Mouse (Mus musculus) Patski (cell line): Measurements from ENCODE around the gene Sympk. TPM values are rescaled to one million over a fixed set of nuclear protein-coding genes. Genes with fewer than 3 reads are reported as not detected.

Experiments
- ATAC-seq: fragments of 100-300 bp; one replicate; pipeline ENCODE4 v1.8.0; 2021
- CTCF ChIA-PET: fragments of 350-600 bp; sonication (Branson Sonifier 250); formaldehyde crosslinking; loops from one replicate; lab custom pipeline; 2022; ENCODE audit warnings: inconsistent platforms; lab: Charles Lee
- POLR2A ChIA-PET: fragments of 350-600 bp; sonication (Branson Sonifier 250); formaldehyde crosslinking; loops from one replicate; lab custom pipeline; 2022; ENCODE audit warnings: antibody characterized with exemption, inconsistent platforms; lab: Charles Lee
- DNase-seq: peaks from one replicate; pipeline ENCODE4 v3.0.0-alpha.2; 2011; ENCODE audit warnings: low read depth, low spot score
- H3K27me3 ChIP-seq: fragments of 371-371 bp; one replicate; pipeline ENCODE4 v1.5.1; 2021
- CTCF ChIP-seq: fragments of 100-300 bp; IDR thresholded peaks from one replicate; pipeline ENCODE4 v1.5.1; 2021
- in situ Hi-C: fragments of 300-500 bp; cut with MboI; formaldehyde crosslinking; loops from 3 replicates; pipeline ENCODE4 v1.11.1; 2018; ENCODE audit warnings: low pct_unique_long_range_greater_than_20kb, mixed read lengths
- polyA plus RNA-seq: library from polyadenylated mRNA; unstranded; gene quantifications from one replicate; pipeline ENCODE4 v1.2.3, GENCODE M21; 2021

Sympk gene
- polyA plus RNA-seq, 1 experiment from 2014 or later: 104 TPM

DNA sequence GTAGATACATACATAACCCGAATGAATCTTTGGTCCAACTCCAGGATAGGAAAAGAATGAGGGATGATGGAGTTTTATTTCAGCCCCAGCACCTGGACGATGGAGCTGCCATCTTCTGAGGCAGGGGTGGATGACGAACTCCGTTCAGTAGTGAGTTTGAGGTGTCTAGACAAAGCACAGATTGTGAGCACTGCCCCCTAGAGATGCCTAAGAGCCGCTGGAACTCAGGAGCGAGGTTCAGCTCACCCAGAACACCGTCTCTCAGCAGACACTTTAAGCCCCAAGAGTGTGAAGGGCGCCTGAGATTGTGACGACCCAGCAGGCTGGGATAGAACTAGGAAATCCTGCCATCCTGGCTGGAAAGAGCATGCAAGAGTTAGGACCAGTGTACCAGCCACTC lies 25.3 kb upstream of the Sympk start:
- TF ChIP-seq CTCF: no peak
- no peaks in the 10 kb centered on the region for H3K27me3 ChIP-seq
- ATAC-seq (no peak), DNase-seq (no peak)
- in situ Hi-C loops: no loop called here
- ChIA-PET POLR2A (no interaction called here), CTCF (interaction anchor here (1.0 kb wide), 1 partner anchor 9 kb away, joined by 3 read pairs; no protein-coding TSS in a partner anchor)

- ChIA-PET CTCF (no interaction called here), POLR2A (no interaction called here)
- no peak for DNase-seq
- H3K27me3 ChIP-seq: no peaks in the 10 kb centered on the region
- TF ChIP-seq CTCF: no peak
- ATAC-seq: no peak
- in situ Hi-C loops: no loop called here
Measured at GRCm38 (mm10) chr7:19000421-19000820, 23.8 kb upstream of the Sympk start.

DNA sequence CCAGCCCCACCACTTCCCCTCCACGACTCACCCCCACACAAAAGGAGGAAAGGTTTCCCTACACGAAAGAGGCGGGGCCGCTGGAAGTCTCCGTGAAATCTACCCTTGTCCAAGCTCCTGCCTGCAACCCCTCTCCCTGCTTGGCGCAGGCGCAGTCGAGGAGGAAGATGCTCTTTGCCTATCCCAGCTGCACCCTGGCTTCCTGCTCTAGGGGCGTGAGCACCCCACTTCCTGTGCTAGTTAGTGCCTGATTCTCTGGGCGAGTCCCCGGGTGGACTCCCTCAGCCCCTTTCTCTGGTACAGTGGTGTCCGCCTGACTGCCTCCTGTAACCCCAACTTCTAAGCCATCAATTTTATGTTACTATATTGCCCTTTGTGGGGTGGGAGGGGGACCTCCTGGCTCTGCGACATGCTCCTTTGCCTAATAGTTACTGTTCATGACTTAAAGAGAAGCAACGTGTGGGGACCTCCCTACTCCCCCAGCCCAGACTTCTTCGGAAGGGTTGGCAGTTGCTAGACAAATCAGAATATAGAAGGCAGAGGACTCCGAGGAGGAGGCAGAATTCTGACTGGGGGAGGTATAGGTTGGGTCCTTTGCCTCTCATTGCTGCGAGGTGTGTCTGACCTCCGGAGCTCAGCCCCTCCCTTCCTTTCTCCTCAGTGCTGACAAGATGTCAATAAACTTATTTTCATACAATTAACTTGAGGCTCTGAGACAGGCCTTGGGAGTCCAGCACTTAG lies 22.9 kb upstream of the Sympk start:
- in situ Hi-C loops: no loop called here
- ChIA-PET POLR2A (no interaction called here), CTCF (no interaction called here)
- ATAC-seq (no peak), DNase-seq (no peak)
- no peaks in the 10 kb centered on the region for H3K27me3 ChIP-seq
- no peak for TF ChIP-seq CTCF

GRCm38 (mm10) chr7:19001807-19002085 lies 22.4 kb upstream of the Sympk start:
- no peak for DNase-seq
- in situ Hi-C loops: no loop called here

DNA sequence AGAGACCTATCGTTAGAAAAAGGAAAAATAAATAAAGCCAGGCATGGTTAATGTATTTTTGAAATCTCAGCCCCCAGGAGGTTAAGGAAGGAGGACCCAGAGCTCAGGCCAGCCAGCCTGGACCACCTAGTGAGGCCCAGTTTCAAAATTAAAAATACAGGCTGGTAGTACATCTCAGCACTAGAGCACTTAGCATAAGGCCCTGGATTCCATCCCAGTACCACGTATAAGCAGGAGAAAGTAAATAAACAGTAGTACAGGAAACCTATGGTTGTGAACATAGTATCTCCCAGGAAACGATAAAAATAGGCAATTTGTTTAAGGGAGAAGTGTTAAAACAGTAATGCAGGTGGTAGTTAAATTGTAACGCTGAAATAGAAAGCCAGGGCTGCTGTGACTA lies 22.1 kb upstream of the Sympk start:
- POLR2A ChIA-PET: interaction anchor here (0.9 to 1.6 kb wide), 3 partner anchors 11 to 93 kb away, joined by 3 to 5 read pairs (median 5); partner anchors contain the start of genes Foxa3 and Mypop
- no peak for ATAC-seq
- no peaks in the 10 kb centered on the region for H3K27me3 ChIP-seq
- CTCF ChIA-PET: no interaction called here
- TF ChIP-seq CTCF: no peak
- in situ Hi-C loops: no loop called here
- DNase-seq: no peak

More at GRCm38 (mm10) chr7:19001807-19002085, 22.4 kb upstream of the Sympk start:
- ChIA-PET CTCF (no interaction called here), POLR2A (no interaction called here)
- ATAC-seq: no peak
- no peaks in the 10 kb centered on the region for H3K27me3 ChIP-seq
- TF ChIP-seq CTCF: no peak

GRCm38 (mm10) chr7:19002848-19003498 lies 21.2 kb upstream of the Sympk start:
- in situ Hi-C loops: no loop called here
- ChIA-PET CTCF (no interaction called here), POLR2A (interaction anchor here (0.6 to 1.6 kb wide), 5 partner anchors 12 to 93 kb away, joined by 3 to 5 read pairs (median 4); partner anchors contain the start of genes Foxa3 and Mypop)
- H3K27me3 ChIP-seq: no peaks in the 10 kb centered on the region
- ATAC-seq (peak; percentile 79), DNase-seq (peak; percentile 74)
- TF ChIP-seq CTCF: no peak

GRCm38 (mm10) chr7:19003902-19004630 lies 20.1 kb upstream of the Sympk start, which contains the start of gene Irf2bp1:
Gene Irf2bp1 (plus strand): TSS chr7:19004044.
- no peak for TF ChIP-seq CTCF
- in situ Hi-C loops: no loop called here
- ChIA-PET CTCF (interaction anchor here (1.1 to 1.3 kb wide), 2 partner anchors 24 to 111 kb away, joined by 3 to 4 read pairs; no protein-coding TSS in a partner anchor), POLR2A (interaction anchor here (1.6 kb wide), 1 partner anchor 13 kb away, joined by 5 read pairs; the partner anchor contains the start of gene Mypop)
- ATAC-seq (peak; percentile 34), DNase-seq (no peak)
- no peaks in the 10 kb centered on the region for H3K27me3 ChIP-seq

DNA sequence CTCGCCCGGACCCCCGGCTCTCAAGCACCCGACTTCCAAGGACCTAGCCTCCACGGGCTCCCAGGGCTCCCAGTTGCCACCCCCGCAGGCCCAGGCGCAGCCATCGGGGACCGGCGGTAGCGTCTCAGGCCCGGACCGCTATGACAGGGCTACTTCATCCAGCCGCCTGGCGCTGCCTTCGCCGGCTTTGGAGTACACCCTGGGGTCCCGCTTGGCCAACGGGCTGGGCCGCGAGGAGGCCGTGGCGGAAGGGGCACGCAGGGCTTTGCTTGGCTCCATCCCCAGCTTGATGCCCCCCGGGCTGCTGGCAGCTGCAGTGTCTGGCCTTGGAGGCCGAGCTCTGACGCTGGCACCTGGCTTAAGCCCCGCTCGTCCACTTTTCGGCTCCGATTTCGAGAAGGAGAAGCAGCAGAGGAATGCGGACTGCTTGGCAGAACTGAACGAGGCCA lies 19.5 kb upstream of the Sympk start:
- in situ Hi-C loops: no loop called here
- TF ChIP-seq CTCF: no peak
- ATAC-seq (peak; percentile 1), DNase-seq (no peak)
- H3K27me3 ChIP-seq: no peaks in the 10 kb centered on the region
- ChIA-PET POLR2A (no interaction called here), CTCF (interaction anchor here (0.7 to 1.3 kb wide), 3 partner anchors 24 to 112 kb away, joined by 3 to 4 read pairs (median 3); no protein-coding TSS in a partner anchor)

DNA sequence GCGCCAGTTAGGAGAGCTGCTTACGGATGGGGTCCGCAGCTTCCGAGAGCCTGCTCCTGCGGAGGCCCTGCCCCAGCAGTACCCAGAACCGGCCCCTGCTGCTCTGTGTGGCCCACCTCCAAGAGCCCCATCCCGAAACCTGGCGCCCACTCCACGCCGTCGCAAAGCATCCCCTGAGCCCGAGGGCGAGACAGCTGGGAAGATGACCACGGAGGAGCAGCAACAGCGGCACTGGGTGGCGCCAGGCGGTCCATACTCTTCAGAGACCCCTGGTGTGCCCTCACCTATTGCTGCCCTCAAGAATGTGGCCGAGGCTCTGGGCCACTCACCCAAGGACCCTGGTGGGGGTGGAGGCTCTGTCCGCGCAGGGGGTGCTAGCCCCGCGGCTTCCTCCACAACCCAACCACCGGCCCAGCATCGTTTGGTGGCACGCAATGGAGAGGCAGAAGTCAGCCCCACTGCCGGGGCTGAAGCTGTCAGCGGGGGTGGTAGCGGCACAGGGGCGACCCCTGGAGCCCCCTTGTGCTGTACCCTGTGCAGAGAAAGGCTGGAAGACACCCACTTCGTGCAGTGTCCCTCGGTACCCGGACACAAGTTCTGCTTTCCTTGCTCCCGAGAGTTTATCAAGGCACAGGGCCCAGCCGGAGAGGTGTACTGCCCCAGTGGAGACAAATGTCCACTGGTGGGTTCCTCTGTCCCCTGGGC lies 18.6 kb upstream of the Sympk start:
- DNase-seq: no peak
- CTCF ChIA-PET: interaction anchor here (0.7 to 2.8 kb wide), 5 partner anchors 14 to 113 kb away, joined by 3 to 17 read pairs (median 4); partner anchors contain the start of genes Foxa3 and Sympk

More for the DNA sequence above, 18.6 kb upstream of the Sympk start:
- TF ChIP-seq CTCF: no peak
- no peak for ATAC-seq
- in situ Hi-C loops: no loop called here
- H3K27me3 ChIP-seq: no peaks in the 10 kb centered on the region
- POLR2A ChIA-PET: interaction anchor here (0.6 kb wide), 1 partner anchor 111 kb away, joined by 6 read pairs; no protein-coding TSS in a partner anchor
